Mouse (Mus musculus): Measurements from ENCODE around the gene Eif3l. TPM values are rescaled to one million over a fixed set of nuclear protein-coding genes. Genes with fewer than 3 reads are reported as not detected.
A peak's percentile ranks its signal among the peaks of the same experiment; 100 is the strongest.

The Eif3l gene
- polyA plus RNA-seq, 2 experiments = 198 to 214 TPM

- H3K4me1 ChIP-seq (ENCODE audit: control insufficient read depth, insufficient read depth, low read length) = no peaks in the 10 kb centered on the region
- no peaks in the 10 kb centered on the region for H3K9me3 ChIP-seq (ENCODE audit: control insufficient read depth, low read length)
- ATAC-seq (ENCODE audit: low FRiP score, low read depth) (no peak), DNase-seq (ENCODE audit: low spot score) (no peak)
- peaks cover 45% of the 10 kb centered on the region for H3K36me3 ChIP-seq (ENCODE audit: control insufficient read depth, insufficient read depth, low read length)
- 0 out of 2 replicates have a peak overlapping the region, but pooled peaks have one; percentile 33 for H3K27ac ChIP-seq (replicated peaks; ENCODE audit: low read depth, low read length)
- H3K27me3 ChIP-seq (ENCODE audit: control insufficient read depth, insufficient read depth, low read length) = no peaks in the 10 kb centered on the region
- H3K4me2 ChIP-seq (replicated peaks; ENCODE audit: low read depth, low read length, severe bottlenecking) = no peak overlapping the region
- no peak overlapping the region for H3K4me3 ChIP-seq (replicated peaks; ENCODE audit: low read length)
- H3K9ac ChIP-seq (ENCODE audit: low read depth, low read length, severe bottlenecking) = no peak overlapping the region
- no peak for TF ChIP-seq POLR2A (IDR thresholded peaks at IDR 0.05; ENCODE audit: borderline replicate concordance, extremely low read depth, insufficient read depth, insufficient read length)
- 70% methylated on average over 13 of the region's 13 CpGs for WGBS
Observed at GRCm38 (mm10) chr15:79051461-79052360, 23.3 kb upstream of the Eif3l start.

GRCm38 (mm10) chr15:79052366-79052765 lies 22.6 kb upstream of the Eif3l start:
- Histone ChIP-seq H3K9me3 (ENCODE audit: control insufficient read depth, low read length) (no peaks in the 10 kb centered on the region), H3K27ac (replicated peaks; ENCODE audit: low read depth, low read length) (no peak overlapping the region), H3K27me3 (ENCODE audit: control insufficient read depth, insufficient read depth, low read length) (no peaks in the 10 kb centered on the region), H3K4me2 (replicated peaks; ENCODE audit: low read depth, low read length, severe bottlenecking) (no peak overlapping the region), H3K4me1 (ENCODE audit: control insufficient read depth, insufficient read depth, low read length) (no peaks in the 10 kb centered on the region), H3K36me3 (ENCODE audit: control insufficient read depth, insufficient read depth, low read length) (peaks cover 51% of the 10 kb centered on the region), H3K9ac (ENCODE audit: low read depth, low read length, severe bottlenecking) (no peak overlapping the region), H3K4me3 (replicated peaks; ENCODE audit: low read length) (no peak overlapping the region)
- ATAC-seq (ENCODE audit: low FRiP score, low read depth) = no peak
- 83% methylated on average over 2 of the region's 2 CpGs for WGBS
- DNase-seq (ENCODE audit: low spot score) = no peak
- TF ChIP-seq POLR2A (IDR thresholded peaks at IDR 0.05; ENCODE audit: borderline replicate concordance, extremely low read depth, insufficient read depth, insufficient read length) = no peak

- H3K9me3 ChIP-seq (ENCODE audit: control insufficient read depth, low read length) = no peaks in the 10 kb centered on the region
- peaks cover 87% of the 10 kb centered on the region for H3K36me3 ChIP-seq (ENCODE audit: control insufficient read depth, insufficient read depth, low read length)
- H3K27ac ChIP-seq (replicated peaks; ENCODE audit: low read depth, low read length) = no peak overlapping the region
- TF ChIP-seq POLR2A (IDR thresholded peaks at IDR 0.05; ENCODE audit: borderline replicate concordance, extremely low read depth, insufficient read depth, insufficient read length) = no peak
- 92% methylated on average over 7 of the region's 7 CpGs for WGBS
- no peak for DNase-seq (ENCODE audit: low spot score)
- H3K4me3 ChIP-seq (replicated peaks; ENCODE audit: low read length) = no peak overlapping the region
- H3K4me2 ChIP-seq (replicated peaks; ENCODE audit: low read depth, low read length, severe bottlenecking) = no peak overlapping the region
- 0 out of 2 replicates have a peak, but pooled peaks cover under 1% of the 10 kb centered on the region for H3K4me1 ChIP-seq (ENCODE audit: control insufficient read depth, insufficient read depth, low read length)
- no peaks in the 10 kb centered on the region for H3K27me3 ChIP-seq (ENCODE audit: control insufficient read depth, insufficient read depth, low read length)
- no peak overlapping the region for H3K9ac ChIP-seq (ENCODE audit: low read depth, low read length, severe bottlenecking)
- no peak for ATAC-seq (ENCODE audit: low FRiP score, low read depth)
Observed at GRCm38 (mm10) chr15:79056601-79057000, 18.4 kb upstream of the Eif3l start.

- Histone ChIP-seq H3K27ac (replicated peaks; ENCODE audit: low read depth, low read length) (no peak overlapping the region), H3K4me1 (ENCODE audit: control insufficient read depth, insufficient read depth, low read length) (peaks cover 6% of the 10 kb centered on the region; the same call in 1 of the 2 replicates), H3K4me3 (replicated peaks; ENCODE audit: low read length) (no peak overlapping the region), H3K9ac (ENCODE audit: low read depth, low read length, severe bottlenecking) (no peak overlapping the region), H3K27me3 (ENCODE audit: control insufficient read depth, insufficient read depth, low read length) (no peaks in the 10 kb centered on the region), H3K36me3 (ENCODE audit: control insufficient read depth, insufficient read depth, low read length) (peaks cover 80% of the 10 kb centered on the region), H3K9me3 (ENCODE audit: control insufficient read depth, low read length) (no peaks in the 10 kb centered on the region), H3K4me2 (replicated peaks; ENCODE audit: low read depth, low read length, severe bottlenecking) (no peak overlapping the region)
- ATAC-seq (ENCODE audit: low FRiP score, low read depth) (no peak), DNase-seq (ENCODE audit: low spot score) (no peak)
- no peak for TF ChIP-seq POLR2A (IDR thresholded peaks at IDR 0.05; ENCODE audit: borderline replicate concordance, extremely low read depth, insufficient read depth, insufficient read length)
- WGBS = 89% methylated on average over 6 of the region's 6 CpGs
Observed at GRCm38 (mm10) chr15:79057850-79058249, 17.1 kb upstream of the Eif3l start.

- Histone ChIP-seq H3K4me3 (replicated peaks; ENCODE audit: low read length) (no peak overlapping the region), H3K9ac (ENCODE audit: low read depth, low read length, severe bottlenecking) (no peak overlapping the region), H3K4me1 (ENCODE audit: control insufficient read depth, insufficient read depth, low read length) (peaks cover 11% of the 10 kb centered on the region), H3K36me3 (ENCODE audit: control insufficient read depth, insufficient read depth, low read length) (peaks cover 49% of the 10 kb centered on the region), H3K27ac (replicated peaks; ENCODE audit: low read depth, low read length) (no peak overlapping the region), H3K4me2 (replicated peaks; ENCODE audit: low read depth, low read length, severe bottlenecking) (no peak overlapping the region), H3K9me3 (ENCODE audit: control insufficient read depth, low read length) (no peaks in the 10 kb centered on the region), H3K27me3 (ENCODE audit: control insufficient read depth, insufficient read depth, low read length) (no peaks in the 10 kb centered on the region)
- ATAC-seq (ENCODE audit: low FRiP score, low read depth) = no peak
- WGBS = 85% methylated on average over 14 of the region's 14 CpGs
- TF ChIP-seq POLR2A (IDR thresholded peaks at IDR 0.05; ENCODE audit: borderline replicate concordance, extremely low read depth, insufficient read depth, insufficient read length) = no peak
- DNase-seq (ENCODE audit: low spot score) = no peak
Observed at GRCm38 (mm10) chr15:79060887-79061565, 14.0 kb upstream of the Eif3l start.

All from limb, embryonic 14.5 days (tissue).